8 mouse cellular contexts compared by ENCODE assay signal in genomic region chr12:25101389-25101788, GRCm38 (mm10). TPM values are rescaled to one million over a fixed set of nuclear protein-coding genes. Genes with fewer than 3 reads are reported as not detected.
DNase-seq lines count a peak whose midpoint lies in the region; ATAC-seq and TF ChIP-seq lines count a peak whose summit lies in the region.

No protein-coding gene starts in this region.

- H3K79me2 ChIP-seq in C2C12 (ENCODE audit: control insufficient read depth, insufficient read depth), result no peaks in the 10 kb centered on the region

- H3ac ChIP-seq in C2C12 (ENCODE audit: control insufficient read depth, insufficient read length, low read depth), result peak overlapping the region; percentile 4

- no peaks in the 10 kb centered on the region for H3K36me3 ChIP-seq in C2C12 (ENCODE audit: control insufficient read depth, insufficient read depth)
- H3K36me3 ChIP-seq in heart, embryonic 15.5 days, result no peaks in the 10 kb centered on the region
- no peaks in the 10 kb centered on the region for H3K36me3 ChIP-seq in midbrain, embryonic 12.5 days

- no peak for TF ChIP-seq CTCF in C2C12 (IDR thresholded peaks at IDR 0.05; ENCODE audit: control insufficient read depth, insufficient read depth, insufficient read length)

- DNase-seq in adrenal gland, postnatal 10 days, result peak; percentile 63
- DNase-seq in kidney, postnatal 10 days, result peak; percentile 51
- DNase-seq in left cerebral cortex, postnatal 36 days (ENCODE audit: low spot score in 2 of 2), result no peak
- no peak for DNase-seq in spleen, postnatal 4 days (ENCODE audit: low spot score in 2 of 2)
- no peak for DNase-seq in spleen, adult 18-20 months

- H3K4me3 ChIP-seq in C2C12 (ENCODE audit: insufficient read depth, poor library complexity, severe bottlenecking), result no peak overlapping the region
- peak overlapping the region; percentile 81; the same call in 1 of the 2 replicates for H3K4me3 ChIP-seq in heart, embryonic 15.5 days
- H3K4me3 ChIP-seq in midbrain, embryonic 12.5 days, result no peak overlapping the region

- peak overlapping the region; percentile 96 for H3K27ac ChIP-seq in heart, embryonic 15.5 days
- peak overlapping the region; percentile 93 for H3K27ac ChIP-seq in midbrain, embryonic 12.5 days (replicated peaks)

- peaks cover 27% of the 10 kb centered on the region for H3K4me1 ChIP-seq in heart, embryonic 15.5 days (replicated peaks)
- peaks cover 40% of the 10 kb centered on the region for H3K4me1 ChIP-seq in midbrain, embryonic 12.5 days

- intact Hi-C loops in left cerebral cortex, postnatal 36 days (cut with DNase I), result loop anchor here (2.0 kb wide), 1 partner anchor 139 kb away; no protein-coding TSS in a partner anchor

- H3K9ac ChIP-seq in heart, embryonic 15.5 days, result no peak overlapping the region
- 0 out of 2 replicates have a peak overlapping the region, but pooled peaks have one; percentile 28 for H3K9ac ChIP-seq in midbrain, embryonic 12.5 days (replicated peaks)

- H3K9me3 ChIP-seq in heart, embryonic 15.5 days (replicated peaks), result no peaks in the 10 kb centered on the region
- no peaks in the 10 kb centered on the region for H3K9me3 ChIP-seq in midbrain, embryonic 12.5 days

- H3K4me2 ChIP-seq in heart, embryonic 15.5 days, result peak overlapping the region; percentile 92
- H3K4me2 ChIP-seq in midbrain, embryonic 12.5 days (replicated peaks), result peak overlapping the region; percentile 94

- WGBS in heart, embryonic 15.5 days, result 33% methylated on average over 5 of the region's 5 CpGs
- 14% methylated on average over 5 of the region's 5 CpGs for WGBS in midbrain, embryonic 12.5 days

- no peak for ATAC-seq in heart, embryonic 15.5 days (replicated peaks; ENCODE audit: insufficient number of reproducible peaks, insufficient read depth, low FRiP score, low read depth)
- no peak for ATAC-seq in midbrain, embryonic 12.5 days (ENCODE audit: low FRiP score, low read depth)

- H3K79me3 ChIP-seq in C2C12 (ENCODE audit: low read depth), result no peaks in the 10 kb centered on the region

- no peaks in the 10 kb centered on the region for H3K27me3 ChIP-seq in C2C12 (ENCODE audit: control insufficient read depth, insufficient read depth, insufficient read length)
- no peaks in the 10 kb centered on the region for H3K27me3 ChIP-seq in heart, embryonic 15.5 days
- peaks cover 9% of the 10 kb centered on the region; the same call in 1 of the 2 replicates for H3K27me3 ChIP-seq in midbrain, embryonic 12.5 days

TF ChIP-seq in C2C12, 6 proteins besides CTCF, POLR2A, EP300 and RAD21:
- no peak for TF ChIP-seq CEBPB (IDR thresholded peaks at IDR 0.05; ENCODE audit: low read depth)
- TF ChIP-seq FOSL1 (IDR thresholded peaks at IDR 0.05; ENCODE audit: insufficient read depth, low read length, poor library complexity, severe bottlenecking), result no peak
- TF ChIP-seq MAX (IDR thresholded peaks at IDR 0.05), result no peak
- no peak for TF ChIP-seq MYOG (IDR thresholded peaks at IDR 0.05; ENCODE audit: control insufficient read depth, extremely low read depth, insufficient read length)
- TF ChIP-seq USF1 (IDR thresholded peaks at IDR 0.05; ENCODE audit: low read depth), result no peak
- TF ChIP-seq MYOD1 (IDR thresholded peaks at IDR 0.05; ENCODE audit: control insufficient read depth, insufficient read length, low read depth), result no peak

RNA-seq across cellular contexts. Expression of gene Id2, which starts 4.4 kb away (rescaled TPM):
- 68.1 TPM for polyA plus RNA-seq in C2C12 (2012; fragmentation: generic; extraction: Trizol)
- 100 to 1,000 TPM; 295 to 323 TPM for total RNA-seq in adrenal gland, postnatal 10 days (2021)
- polyA plus RNA-seq in heart, embryonic 15.5 days (2015; fragmentation: Nextera tagmentation; extraction: Ambion mirVana), result 170 and 206 TPM in 2 replicates
- 249 and 276 TPM in 2 replicates for polyA plus RNA-seq in midbrain, embryonic 12.5 days (2016; fragmentation: Nextera tagmentation; extraction: Ambion mirVana)
- 100 to 1,000 TPM; 155 to 170 TPM for total RNA-seq in left cerebral cortex, postnatal 36 days (2021)

Comparison
In these comparisons a context has a peak if more than half of its experiments do, and no peak if none do; other contexts are left out.
1. DNase-seq: peak in adrenal gland, postnatal 10 days (single experiment) and kidney, postnatal 10 days (single experiment); none in left cerebral cortex, postnatal 36 days (0 of 2), spleen, postnatal 4 days (0 of 2) and spleen, adult 18-20 months (0 of 2).